Mouse (Mus musculus) erythroblast, embryonic 14.5 days (primary cell): Measurements from ENCODE around the gene Foxp1.

Source experiments
- GATA1 ChIP-seq: IDR thresholded peaks from 2 replicates; pipeline ENCODE4 v1.6.1; 2012; ENCODE audit warnings: low read length, inconsistent platforms, mixed read lengths
- TAL1 ChIP-seq: IDR thresholded peaks from 3 replicates; pipeline ENCODE4 v1.6.1; 2012; ENCODE audit warnings: low read length, inconsistent platforms, mixed read lengths

- TF ChIP-seq TAL1 (no peak), GATA1 (no peak)
Observed at GRCm38 (mm10) chr6:99506816-99507215, 15.7 kb downstream of the Foxp1 start.
